Mouse (Mus musculus) adrenal gland, postnatal 10 days (tissue): ENCODE data around the gene Tbc1d2. TPM values are rescaled to one million over a fixed set of nuclear protein-coding genes. Genes with fewer than 3 reads are reported as not detected.

Experiments
- total RNA-seq, 2 experiments: library from RNA; stranded (reverse); gene quantifications; 2 replicates each; pipeline ENCODE4 v1.2.3; 2021

Tbc1d2 gene
- total RNA-seq, 2 experiments from 2014 or later: 2.2 to 3.7 TPM

Other genes starting within 250 kb of the Tbc1d2 start
- gene Hemgn, start 236.7 kb downstream of the Tbc1d2 start, total RNA-seq: 1 to 10 TPM; 3.4 to 6.7 TPM
- gene Anp32b, start 199.3 kb downstream of the Tbc1d2 start, total RNA-seq: 100 to 1,000 TPM; 136 to 141 TPM
- gene Nans, start 161.0 kb downstream of the Tbc1d2 start, total RNA-seq: 10 to 100 TPM; 38.3 to 41.0 TPM
- gene Trim14, start 114.1 kb downstream of the Tbc1d2 start, total RNA-seq: 1 to 10 TPM; 5.1 to 8.7 TPM
- 1 to 10 TPM; 3.0 to 4.3 TPM for gene Coro2a, start 48.0 kb downstream of the Tbc1d2 start, total RNA-seq